Mouse (Mus musculus) splenic B cell, adult 2 months (primary cell): ENCODE measurements around the gene Slc45a1.

Experiments
- DNase-seq: peaks from one replicate; pipeline ENCODE4 v3.0.0-alpha.2; 2011; ENCODE audit warnings: low read depth, low spot score
- H3K27me3 ChIP-seq: 2 replicates; pipeline ENCODE4 v1.6.1; 2012; ENCODE audit warnings: mild to moderate bottlenecking, low read length, moderate library complexity, mixed read lengths; ENCODE audit not compliant: control insufficient read depth, poor library complexity, insufficient read depth, severe bottlenecking
- H3K36me3 ChIP-seq: 2 replicates; pipeline ENCODE4 v1.6.1; 2012; ENCODE audit warnings: mild to moderate bottlenecking, low read length, moderate library complexity, mixed read lengths; ENCODE audit not compliant: control insufficient read depth, poor library complexity, insufficient read depth, severe bottlenecking

Slc45a1 gene

GRCm38 (mm10) chr4:150677126-150677845, 25.3 kb upstream of the Slc45a1 start:
- H3K27me3 ChIP-seq: no peaks in the 10 kb centered on the region
- H3K36me3 ChIP-seq: no peaks in the 10 kb centered on the region
- DNase-seq: no peak

GRCm38 (mm10) chr4:150676029-150676428, 24.1 kb upstream of the Slc45a1 start:
- DNase-seq: no peak
- Histone ChIP-seq H3K36me3 (no peaks in the 10 kb centered on the region), H3K27me3 (no peaks in the 10 kb centered on the region)

GRCm38 (mm10) chr4:150675274-150675673, 23.3 kb upstream of the Slc45a1 start:
- DNase-seq: no peak
- Histone ChIP-seq H3K27me3 (no peaks in the 10 kb centered on the region), H3K36me3 (no peaks in the 10 kb centered on the region)

GRCm38 (mm10) chr4:150665806-150666205, 13.8 kb upstream of the Slc45a1 start:
- H3K27me3 ChIP-seq: no peaks in the 10 kb centered on the region
- DNase-seq: no peak
- no peaks in the 10 kb centered on the region for H3K36me3 ChIP-seq

- no peaks in the 10 kb centered on the region for H3K36me3 ChIP-seq
Measured at GRCm38 (mm10) chr4:150664726-150665125, 12.8 kb upstream of the Slc45a1 start.

GRCm38 (mm10) chr4:150663192-150663591, 11.2 kb upstream of the Slc45a1 start:
- DNase-seq: peak; percentile 54
- H3K36me3 ChIP-seq: no peaks in the 10 kb centered on the region
- H3K27me3 ChIP-seq: no peaks in the 10 kb centered on the region

More at GRCm38 (mm10) chr4:150664726-150665125, 12.8 kb upstream of the Slc45a1 start:
- no peak for DNase-seq
- no peaks in the 10 kb centered on the region for H3K27me3 ChIP-seq

GRCm38 (mm10) chr4:150661886-150662285, 9.9 kb upstream of the Slc45a1 start:
- Histone ChIP-seq H3K27me3 (no peaks in the 10 kb centered on the region), H3K36me3 (no peaks in the 10 kb centered on the region)
- no peak for DNase-seq

GRCm38 (mm10) chr4:150659926-150660610, 8.1 kb upstream of the Slc45a1 start:
- Histone ChIP-seq H3K36me3 (no peaks in the 10 kb centered on the region), H3K27me3 (no peaks in the 10 kb centered on the region)
- peak; percentile 42 for DNase-seq

- H3K36me3 ChIP-seq: no peaks in the 10 kb centered on the region
- no peaks in the 10 kb centered on the region for H3K27me3 ChIP-seq
- peak; percentile 30 for DNase-seq
Measured at GRCm38 (mm10) chr4:150656504-150656903, 4.5 kb upstream of the Slc45a1 start.

GRCm38 (mm10) chr4:150655989-150656388, 4.0 kb upstream of the Slc45a1 start:
- H3K27me3 ChIP-seq: no peaks in the 10 kb centered on the region; the same call in 1 of the 2 replicates
- peak; percentile 83 for DNase-seq
- H3K36me3 ChIP-seq: no peaks in the 10 kb centered on the region

- no peaks in the 10 kb centered on the region for H3K36me3 ChIP-seq
- DNase-seq: no peak
- H3K27me3 ChIP-seq: no peaks in the 10 kb centered on the region; the same call in 1 of the 2 replicates
Measured at GRCm38 (mm10) chr4:150653072-150653599, 1.2 kb upstream of the Slc45a1 start.

- DNase-seq: no peak
- Histone ChIP-seq H3K36me3 (no peaks in the 10 kb centered on the region), H3K27me3 (no peaks in the 10 kb centered on the region; the same call in 1 of the 2 replicates)
Measured at GRCm38 (mm10) chr4:150649327-150649726, 2.6 kb downstream of the Slc45a1 start.

- H3K27me3 ChIP-seq: no peaks in the 10 kb centered on the region
- DNase-seq: no peak
- no peaks in the 10 kb centered on the region for H3K36me3 ChIP-seq
Measured at GRCm38 (mm10) chr4:150644299-150644698, 7.7 kb downstream of the Slc45a1 start.

GRCm38 (mm10) chr4:150636635-150637034, 15.3 kb downstream of the Slc45a1 start:
- H3K27me3 ChIP-seq: no peaks in the 10 kb centered on the region
- DNase-seq: no peak
- H3K36me3 ChIP-seq: no peaks in the 10 kb centered on the region

GRCm38 (mm10) chr4:150635568-150635967, 16.4 kb downstream of the Slc45a1 start:
- DNase-seq: no peak
- H3K27me3 ChIP-seq: no peaks in the 10 kb centered on the region
- no peaks in the 10 kb centered on the region for H3K36me3 ChIP-seq
